Mouse (Mus musculus) lung, adult 2 months (tissue): ENCODE results near the gene Sost.

ENCODE experiments used
- CTCF ChIP-seq: fragments of 200-500 bp; IDR thresholded peaks from 2 replicates; pipeline ENCODE4 v1.5.1; 2011; ENCODE audit warnings: mild to moderate bottlenecking, low read length, control low read depth; ENCODE audit not compliant: insufficient read depth
- POLR2A ChIP-seq: fragments of 200-500 bp; IDR thresholded peaks from 2 replicates; pipeline ENCODE4 v1.6.1; 2011; ENCODE audit warnings: low read depth, mild to moderate bottlenecking, control low read depth, low read length, borderline replicate concordance; ENCODE audit errors: extremely low read depth

DNA sequence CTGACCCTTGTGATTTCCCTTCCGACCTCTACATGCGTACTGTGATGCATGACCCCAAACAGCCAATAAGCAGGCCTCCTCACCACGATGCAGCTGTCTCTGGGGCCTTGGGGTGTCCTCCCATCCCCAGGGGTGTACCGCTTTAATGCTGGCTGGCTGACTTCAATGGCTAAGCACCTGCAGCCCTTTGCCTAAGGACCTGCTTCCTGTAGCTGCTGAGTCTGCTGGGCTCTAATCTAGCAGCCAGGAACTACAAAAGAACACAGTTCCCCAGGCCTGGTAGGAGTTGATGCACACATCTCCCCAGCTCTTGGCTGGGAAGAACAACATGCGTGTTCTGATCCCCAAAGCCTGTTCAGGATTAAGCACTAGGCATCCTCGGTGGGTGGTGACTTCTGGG lies 48.7 kb upstream of the Sost start:
- TF ChIP-seq CTCF (no peak), POLR2A (no peak)
